Mouse (Mus musculus) left cerebral cortex, adult 8-10 months (tissue): ENCODE data around the gene Ift80. TPM values are rescaled to one million over a fixed set of nuclear protein-coding genes. Genes with fewer than 3 reads are reported as not detected.
A peak's percentile ranks its signal among the peaks of the same experiment; 100 is the strongest.
"Not testable (repeated sequence)": the region's sequence is repeated elsewhere in the genome, so short reads cannot be mapped to it uniquely, and the experiment has no call there.

ENCODE experiments used
- DNase-seq, 2 experiments: peaks; one replicate each; pipeline ENCODE4 v3.0.0; 2022; ENCODE audit warnings: low spot score in 2 of 2
- microRNA-seq, 2 experiments: library from miRNA; unstranded; fragments of <30 nt; microRNA quantifications; one replicate each; pipeline ENCODE4 v1.2.0; 2022
- total RNA-seq, 4 experiments: library from RNA; stranded (reverse); gene quantifications; 2 replicates each; pipeline ENCODE4 v1.2.4; 2022

Gene Ift80
- total RNA-seq, 4 experiments from 2014 or later = 22.6 to 27.0 (median 25.7) TPM

GRCm38 (mm10) chr3:68935498-68935897 is 68.9 kb downstream of the Ift80 start:
- DNase-seq = no peak

GRCm38 (mm10) chr3:68934259-68934658 is 70.1 kb downstream of the Ift80 start:
- no peak for DNase-seq

- no peak for DNase-seq
Measured at GRCm38 (mm10) chr3:68928619-68929018, 75.8 kb downstream of the Ift80 start.

GRCm38 (mm10) chr3:68907509-68907908 is 96.9 kb downstream of the Ift80 start:
- DNase-seq = no peak

- no peak for DNase-seq
Measured at GRCm38 (mm10) chr3:68904902-68905778, 99.2 kb downstream of the Ift80 start.

- DNase-seq = not testable (repeated sequence)
Measured at GRCm38 (mm10) chr3:68902636-68903035, 101.7 kb downstream of the Ift80 start.

GRCm38 (mm10) chr3:68897154-68897553 is 107.2 kb downstream of the Ift80 start:
- no peak for DNase-seq

GRCm38 (mm10) chr3:68895426-68895825 is 108.9 kb downstream of the Ift80 start:
- DNase-seq = no peak

GRCm38 (mm10) chr3:68886845-68887244 is 117.5 kb downstream of the Ift80 start:
- DNase-seq = no peak

GRCm38 (mm10) chr3:68874079-68874478 is 130.3 kb downstream of the Ift80 start:
- no peak for DNase-seq

GRCm38 (mm10) chr3:68870568-68870950 is 133.8 kb downstream of the Ift80 start:
- peak in 1 of 2 experiments; percentile 6 for DNase-seq

GRCm38 (mm10) chr3:68869691-68870567 is 134.4 kb downstream of the Ift80 start:
- peak; percentile 18 to 24 for DNase-seq

- DNase-seq = peak; percentile 22 to 35
Measured at GRCm38 (mm10) chr3:68869211-68869690, 135.1 kb downstream of the Ift80 start, which contains the start of gene 1110032F04Rik. Gene 1110032F04Rik (plus strand): TSS chr3:68869586.

- DNase-seq = no peak
Measured at GRCm38 (mm10) chr3:68852414-68852813, 152.0 kb downstream of the Ift80 start.

- DNase-seq = no peak
Measured at GRCm38 (mm10) chr3:68848323-68848722, 156.0 kb downstream of the Ift80 start.

GRCm38 (mm10) chr3:68844025-68844424 is 160.3 kb downstream of the Ift80 start:
- no peak for DNase-seq

Small RNA genes lying within 50 kb of the gene (microRNA-seq; reads per million reads assigned to microRNA genes)
- gene Mir15b (116 to 172 reads per million in 2 experiments), gene Mir16-2 (82.2 to 194 reads per million in 2 experiments)

Other genes with a start within 250 kb of the Ift80 start
- 10 to 100 TPM; 14.4 to 20.4 (median 16.9) TPM for gene 1110032F04Rik, start 135.0 kb downstream of the Ift80 start, total RNA-seq
- gene Smc4, start 168 bp upstream of the Ift80 start, total RNA-seq = 1 to 10 TPM; 4.5 to 5.8 (median 4.8) TPM
- 10 to 100 TPM; 15.7 to 19.5 (median 17.4) TPM for gene Trim59, start 40.2 kb upstream of the Ift80 start, total RNA-seq
- 10 to 100 TPM; 63.7 to 71.3 (median 66.3) TPM for gene Kpna4, start 122.5 kb upstream of the Ift80 start, total RNA-seq
- gene Arl14, start 217.8 kb upstream of the Ift80 start, total RNA-seq = not detected